Mouse (Mus musculus) spleen, postnatal 4 days (tissue): ENCODE data around the gene Gucd1.
"Not testable (repeated sequence)": the region's sequence is repeated elsewhere in the genome, so short reads cannot be mapped to it uniquely, and the experiment has no call there.

ENCODE experiments used
- DNase-seq, 2 experiments: peaks; one replicate each; pipeline ENCODE4 v3.0.0; 2022; ENCODE audit warnings: low spot score in 2 of 2

The Gucd1 gene

GRCm38 (mm10) chr10:75504234-75505129, 13.3 kb downstream of the Gucd1 start:
- DNase-seq, result no peak

- DNase-seq, result no peak
Observed at GRCm38 (mm10) chr10:75503692-75504091, 14.1 kb downstream of the Gucd1 start.

- no peak for DNase-seq
Observed at GRCm38 (mm10) chr10:75501641-75502040, 16.1 kb downstream of the Gucd1 start.

- DNase-seq, result no peak
Observed at GRCm38 (mm10) chr10:75500345-75500744, 17.4 kb downstream of the Gucd1 start.

GRCm38 (mm10) chr10:75499791-75500190, 18.0 kb downstream of the Gucd1 start:
- no peak for DNase-seq

- DNase-seq, result not testable (repeated sequence)
Observed at GRCm38 (mm10) chr10:75499214-75499613, 18.6 kb downstream of the Gucd1 start.

- DNase-seq, result no peak
Observed at GRCm38 (mm10) chr10:75495921-75496320, 21.9 kb downstream of the Gucd1 start.

- DNase-seq, result no peak
Observed at GRCm38 (mm10) chr10:75495304-75495703, 22.5 kb downstream of the Gucd1 start.

- no peak for DNase-seq
Observed at GRCm38 (mm10) chr10:75491936-75492262, 25.9 kb downstream of the Gucd1 start.

- no peak for DNase-seq
Observed at GRCm38 (mm10) chr10:75491234-75491935, 26.4 kb downstream of the Gucd1 start.

GRCm38 (mm10) chr10:75490731-75491130, 27.0 kb downstream of the Gucd1 start:
- DNase-seq, result no peak

GRCm38 (mm10) chr10:75489522-75489921, 28.2 kb downstream of the Gucd1 start:
- no peak for DNase-seq

- DNase-seq, result no peak
Observed at GRCm38 (mm10) chr10:75487131-75487530, 30.6 kb downstream of the Gucd1 start.

GRCm38 (mm10) chr10:75486086-75486979, 31.4 kb downstream of the Gucd1 start:
- peak; percentile 74 to 91 for DNase-seq

- no peak for DNase-seq
Observed at GRCm38 (mm10) chr10:75484767-75485166, 33.0 kb downstream of the Gucd1 start.

GRCm38 (mm10) chr10:75484066-75484465, 33.7 kb downstream of the Gucd1 start:
- DNase-seq, result no peak

- no peak for DNase-seq
Observed at GRCm38 (mm10) chr10:75482919-75483483, 34.8 kb downstream of the Gucd1 start.

GRCm38 (mm10) chr10:75482271-75482670, 35.5 kb downstream of the Gucd1 start:
- no peak for DNase-seq

- no peak for DNase-seq
Observed at GRCm38 (mm10) chr10:75481703-75482102, 36.1 kb downstream of the Gucd1 start.

- DNase-seq, result no peak
Observed at GRCm38 (mm10) chr10:75479955-75480354, 37.8 kb downstream of the Gucd1 start.

- DNase-seq, result no peak
Observed at GRCm38 (mm10) chr10:75477034-75477433, 40.7 kb downstream of the Gucd1 start.
